Mouse (Mus musculus) testis, adult 2 months (tissue): ENCODE measurements around the gene Hrnr.

Experiments used
- CTCF ChIP-seq: fragments of 200-500 bp; IDR thresholded peaks from 2 replicates; pipeline ENCODE4 v1.5.1; 2012; ENCODE audit warnings: low read depth, mild to moderate bottlenecking, inconsistent platforms, low read length, moderate library complexity; ENCODE audit not compliant: control insufficient read depth, insufficient read depth, insufficient replicate concordance
- POLR2A ChIP-seq: fragments of 200-500 bp; IDR thresholded peaks from 2 replicates; pipeline ENCODE4 v1.6.1; 2012; ENCODE audit warnings: low read depth, mild to moderate bottlenecking, inconsistent platforms, low read length, moderate library complexity; ENCODE audit not compliant: control insufficient read depth

DNA sequence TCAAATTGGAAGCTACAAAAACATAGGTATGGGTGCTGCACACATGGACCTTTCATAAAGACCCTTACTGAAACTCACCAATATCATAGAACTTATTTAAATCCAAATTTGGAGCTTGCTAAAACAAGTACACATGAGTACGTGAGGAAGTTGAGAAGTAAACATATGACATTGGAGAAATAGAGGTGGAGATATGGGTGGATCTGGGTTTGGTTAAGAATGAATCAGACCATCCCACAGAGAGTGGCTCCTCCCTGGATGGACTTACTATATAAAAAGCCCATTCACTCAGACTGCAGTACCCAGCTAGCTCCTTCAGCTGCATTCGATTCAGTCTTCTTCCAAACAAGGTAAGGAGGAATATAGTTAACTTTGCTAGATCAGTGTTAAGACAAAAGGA, 46.3 kb upstream of the Hrnr start, which contains the start of gene Flg:
- TF ChIP-seq POLR2A (no peak), CTCF (no peak)
